Mouse (Mus musculus) liver, embryonic 14.5 days (tissue): ENCODE measurements at regions not wholly inside any gene's neighbourhood (a gene's known extent, or its start where the extent isn't known, plus 50 kb on each side); places are given as distances from the start of the nearest gene placed in this dataset.

Experiments
- CTCF ChIP-seq: IDR thresholded peaks from 2 replicates; pipeline ENCODE4 v1.5.1; 2016; ENCODE audit warnings: antibody characterized with exemption, low read depth, control low read depth
- EP300 ChIP-seq: IDR thresholded peaks from 2 replicates; pipeline ENCODE4 v1.6.1; 2016; ENCODE audit warnings: antibody characterized with exemption, low read depth

GRCm38 (mm10) chr15:56531529-56531928, 945.9 kb downstream of the Slc22a22 start:
- TF ChIP-seq EP300 (no peak), CTCF (no peak)
